In genomic region chr15:97350528-97350927, GRCm38 (mm10) we compare ENCODE assay signal across 12 mouse cellular contexts.
DNase-seq lines count a peak whose midpoint lies in the region; ATAC-seq lines count a peak whose summit lies in the region.
"Had no signal": no experiment of that assay in that cellular context is flagged by ENCODE, and none has a peak within 500 bp of the region (broad histone marks: within the 10 kb centered on the region; RNA-seq: fewer than 3 reads in every experiment).

No protein-coding gene starts in this region.

- H3K36me3 ChIP-seq in limb, embryonic 15.5 days: no peaks in the 10 kb centered on the region
- no peaks in the 10 kb centered on the region for H3K36me3 ChIP-seq in limb, embryonic 10.5 days
- H3K36me3 ChIP-seq: heart, embryonic 10.5 days had no signal

- H3K4me2 ChIP-seq in limb, embryonic 15.5 days: no peak overlapping the region

- H3K27me3 ChIP-seq in limb, embryonic 15.5 days: no peaks in the 10 kb centered on the region
- no peaks in the 10 kb centered on the region for H3K27me3 ChIP-seq in limb, embryonic 10.5 days (ENCODE audit: low read depth, poor library complexity, severe bottlenecking)
- H3K27me3 ChIP-seq: Patski had no signal

- ATAC-seq in limb, embryonic 15.5 days (ENCODE audit: insufficient number of reproducible peaks, low FRiP score, low TSS enrichment, low read depth): no peak
- ATAC-seq in megakaryocyte, adult 5-6 weeks (ENCODE audit: poor library complexity, severe bottlenecking): peak; percentile 20
- ATAC-seq: forebrain, postnatal 0 days; Patski had no signal

- WGBS in limb, embryonic 15.5 days: 71% methylated on average over 4 of the region's 4 CpGs
- WGBS in limb, embryonic 10.5 days: 87% methylated on average over 4 of the region's 4 CpGs

- H3K9me3 ChIP-seq in limb, embryonic 15.5 days: no peaks in the 10 kb centered on the region
- no peaks in the 10 kb centered on the region for H3K9me3 ChIP-seq in limb, embryonic 10.5 days (replicated peaks)
- H3K9me3 ChIP-seq: heart, embryonic 10.5 days had no signal

- no peak overlapping the region for H3K4me3 ChIP-seq in limb, embryonic 15.5 days
- H3K4me3 ChIP-seq in limb, embryonic 10.5 days: no peak overlapping the region
- H3K4me3 ChIP-seq: heart, embryonic 10.5 days; myocyte had no signal

- peak overlapping the region; percentile 47 for H3K27ac ChIP-seq in limb, embryonic 15.5 days
- no peak overlapping the region for H3K27ac ChIP-seq in limb, embryonic 10.5 days
- H3K27ac ChIP-seq: heart, embryonic 10.5 days had no signal

- no peak overlapping the region for H3K9ac ChIP-seq in limb, embryonic 15.5 days
- H3K9ac ChIP-seq: forebrain, postnatal 0 days had no signal

- no peak for DNase-seq in limb, embryonic 10.5 days (ENCODE audit: low spot score)
- DNase-seq in ES-CJ7 (ENCODE audit: low read depth, low spot score): peak; percentile 54
- DNase-seq in R1 (ENCODE audit: low read depth, low spot score): peak; percentile 54
- DNase-seq in kidney, postnatal 4 days: no peak
- DNase-seq in thymus, postnatal 14 days: no peak
- DNase-seq: right cerebral cortex, postnatal 14 days had no signal

- H3K4me1 ChIP-seq in limb, embryonic 15.5 days: peaks cover 4% of the 10 kb centered on the region; the same call in 1 of the 2 replicates
- H3K4me1 ChIP-seq in limb, embryonic 10.5 days: 0 out of 2 replicates have a peak, but pooled peaks cover 5% of the 10 kb centered on the region

Comparison
In these comparisons a context has a peak if more than half of its experiments do, and no peak if none do; other contexts are left out.
1. DNase-seq: peak in ES-CJ7 (single experiment) and R1 (single experiment); none in limb, embryonic 10.5 days (single experiment), kidney, postnatal 4 days (0 of 2) and thymus, postnatal 14 days (single experiment).